Mouse (Mus musculus) adrenal gland, postnatal 10 days (tissue): ENCODE measurements around the gene Gtdc1. TPM values are rescaled to one million over a fixed set of nuclear protein-coding genes. Genes with fewer than 3 reads are reported as not detected.

Experiments
- DNase-seq: peaks from one replicate; pipeline ENCODE4 v3.0.0; 2021; ENCODE audit warnings: mixed read lengths
- total RNA-seq, 2 experiments: library from RNA; stranded (reverse); gene quantifications; 2 replicates each; pipeline ENCODE4 v1.2.3; 2021

The Gtdc1 gene
- total RNA-seq, 2 experiments from 2014 or later, result 12.8 to 20.2 TPM

- DNase-seq, result no peak
Observed at GRCm38 (mm10) chr2:44924618-44925017, 2.8 kb downstream of the Gtdc1 start.

GRCm38 (mm10) chr2:44923056-44923883 is 4.2 kb downstream of the Gtdc1 start:
- DNase-seq, result no peak

GRCm38 (mm10) chr2:44922500-44922899 is 5.0 kb downstream of the Gtdc1 start:
- DNase-seq, result no peak

- DNase-seq, result no peak
Observed at GRCm38 (mm10) chr2:44920471-44920870, 7.0 kb downstream of the Gtdc1 start.

- peak; percentile 20 for DNase-seq
Observed at GRCm38 (mm10) chr2:44919326-44919725, 8.1 kb downstream of the Gtdc1 start.

- no peak for DNase-seq
Observed at GRCm38 (mm10) chr2:44918737-44919136, 8.7 kb downstream of the Gtdc1 start.

- DNase-seq, result no peak
Observed at GRCm38 (mm10) chr2:44916286-44916685, 11.2 kb downstream of the Gtdc1 start.

GRCm38 (mm10) chr2:44897801-44898200 is 29.7 kb downstream of the Gtdc1 start:
- no peak for DNase-seq

- DNase-seq, result no peak
Observed at GRCm38 (mm10) chr2:44873718-44874117, 53.7 kb downstream of the Gtdc1 start.

- DNase-seq, result no peak
Observed at GRCm38 (mm10) chr2:44864726-44865125, 62.7 kb downstream of the Gtdc1 start.

- DNase-seq, result no peak
Observed at GRCm38 (mm10) chr2:44854475-44854874, 73.0 kb downstream of the Gtdc1 start.

- no peak for DNase-seq
Observed at GRCm38 (mm10) chr2:44849666-44850065, 77.8 kb downstream of the Gtdc1 start.

- no peak for DNase-seq
Observed at GRCm38 (mm10) chr2:44848156-44848555, 79.3 kb downstream of the Gtdc1 start.

- DNase-seq, result no peak
Observed at GRCm38 (mm10) chr2:44845424-44845823, 82.0 kb downstream of the Gtdc1 start.

- DNase-seq, result no peak
Observed at GRCm38 (mm10) chr2:44829753-44830152, 97.7 kb downstream of the Gtdc1 start.

GRCm38 (mm10) chr2:44829346-44829745 is 98.1 kb downstream of the Gtdc1 start:
- DNase-seq, result no peak

- DNase-seq, result no peak
Observed at GRCm38 (mm10) chr2:44826609-44827008, 100.8 kb downstream of the Gtdc1 start.

GRCm38 (mm10) chr2:44817787-44818186 is 109.7 kb downstream of the Gtdc1 start:
- DNase-seq, result no peak

- DNase-seq, result no peak
Observed at GRCm38 (mm10) chr2:44813729-44814128, 113.7 kb downstream of the Gtdc1 start.

- no peak for DNase-seq
Observed at GRCm38 (mm10) chr2:44804497-44804896, 123.0 kb downstream of the Gtdc1 start.

GRCm38 (mm10) chr2:44801361-44801760 is 126.1 kb downstream of the Gtdc1 start:
- DNase-seq, result no peak

GRCm38 (mm10) chr2:44791840-44792239 is 135.6 kb downstream of the Gtdc1 start:
- DNase-seq, result no peak

- no peak for DNase-seq
Observed at GRCm38 (mm10) chr2:44791134-44791533, 136.3 kb downstream of the Gtdc1 start.

GRCm38 (mm10) chr2:44782746-44783145 is 144.7 kb downstream of the Gtdc1 start:
- DNase-seq, result no peak
